Mouse (Mus musculus) inflammation-experienced regulatory T-cells, adult 6 months (primary cell): ENCODE measurements at regions not wholly inside any gene's neighbourhood (a gene's known extent, or its start where the extent isn't known, plus 50 kb on each side); places are given as distances from the start of the nearest gene placed in this dataset.
A peak's percentile ranks its signal among the peaks of the same experiment; 100 is the strongest.

ENCODE experiments used
- ATAC-seq: one replicate; pipeline ENCODE4 v1.8.0; 2017

- ATAC-seq, result peak; percentile 68
Measured at GRCm38 (mm10) chr2:10825278-10826133, 346.4 kb upstream of the Prkcq start.

- no peak for ATAC-seq
Measured at GRCm38 (mm10) chr2:10826134-10826767, 345.7 kb upstream of the Prkcq start.

GRCm38 (mm10) chr2:10839976-10840375 lies 331.9 kb upstream of the Prkcq start:
- no peak for ATAC-seq

GRCm38 (mm10) chr2:10861654-10862292 lies 310.1 kb upstream of the Prkcq start:
- no peak for ATAC-seq

GRCm38 (mm10) chr2:10864451-10864850 lies 307.5 kb upstream of the Prkcq start:
- no peak for ATAC-seq

GRCm38 (mm10) chr2:10874303-10874702 lies 297.6 kb upstream of the Prkcq start:
- ATAC-seq, result no peak

- no peak for ATAC-seq
Measured at GRCm38 (mm10) chr2:10901926-10902325, 270.0 kb upstream of the Prkcq start.

- ATAC-seq, result no peak
Measured at GRCm38 (mm10) chr2:10919955-10920354, 252.0 kb upstream of the Prkcq start.

- no peak for ATAC-seq
Measured at GRCm38 (mm10) chr2:10920686-10921485, 251.0 kb upstream of the Prkcq start.

GRCm38 (mm10) chr2:10921486-10922450 lies 250.1 kb upstream of the Prkcq start:
- ATAC-seq, result no peak

- no peak for ATAC-seq
Measured at GRCm38 (mm10) chr2:10923984-10924383, 247.9 kb upstream of the Prkcq start.

GRCm38 (mm10) chr2:10925361-10925760 lies 246.5 kb upstream of the Prkcq start:
- no peak for ATAC-seq

GRCm38 (mm10) chr2:10937405-10937804 lies 234.5 kb upstream of the Prkcq start:
- no peak for ATAC-seq

- no peak for ATAC-seq
Measured at GRCm38 (mm10) chr2:10965224-10965623, 206.7 kb upstream of the Prkcq start.

- no peak for ATAC-seq
Measured at GRCm38 (mm10) chr2:10966891-10967290, 205.0 kb upstream of the Prkcq start.

- ATAC-seq, result no peak
Measured at GRCm38 (mm10) chr2:10969111-10969689, 202.7 kb upstream of the Prkcq start.

- no peak for ATAC-seq
Measured at GRCm38 (mm10) chr2:10972051-10972450, 199.9 kb upstream of the Prkcq start.

- ATAC-seq, result no peak
Measured at GRCm38 (mm10) chr2:10978772-10979171, 193.1 kb upstream of the Prkcq start.

- no peak for ATAC-seq
Measured at GRCm38 (mm10) chr2:10986101-10986500, 185.8 kb upstream of the Prkcq start.

GRCm38 (mm10) chr2:10990043-10990728 lies 181.7 kb upstream of the Prkcq start:
- no peak for ATAC-seq

GRCm38 (mm10) chr2:10998798-10999197 lies 173.1 kb upstream of the Prkcq start:
- no peak for ATAC-seq
